Mouse (Mus musculus) right cerebral cortex, postnatal 10 days (tissue): ENCODE results near the gene Rom1.
"Not testable (repeated sequence)": the region's sequence is repeated elsewhere in the genome, so short reads cannot be mapped to it uniquely, and the experiment has no call there.

Experiments used
- DNase-seq, 2 experiments: peaks; one replicate each; pipeline ENCODE4 v3.0.0; 2021; ENCODE audit warnings: low spot score in 2 of 2

The Rom1 gene

GRCm38 (mm10) chr19:8929224-8930088, at the start of gene Rom1, which contains the start of gene Eml3:
Gene Rom1 (minus strand): TSS chr19:8929356.
Gene Eml3 (plus strand): TSS chr19:8929552.
- DNase-seq: peak; percentile 73 to 75

DNA sequence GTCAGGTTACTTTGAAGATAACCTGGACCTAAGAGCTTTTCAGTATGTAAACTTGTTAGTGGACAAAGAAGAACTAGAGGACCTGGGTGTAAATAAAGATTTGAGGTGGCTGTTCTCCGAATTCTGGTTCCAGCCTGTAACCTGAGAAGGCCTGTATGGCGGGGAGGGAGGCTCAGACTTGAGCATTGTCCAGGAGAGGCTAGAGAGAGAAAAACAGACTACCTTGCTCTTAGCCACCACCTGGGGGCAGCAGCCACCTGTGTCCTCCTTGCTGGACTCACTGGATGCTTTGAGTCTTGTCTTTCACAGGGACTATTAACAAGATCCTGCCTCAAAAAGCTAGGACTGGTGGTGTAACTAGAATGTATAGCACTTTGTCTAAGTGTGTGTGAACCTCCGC, 47.4 kb upstream of the Rom1 start:
- DNase-seq: no peak

- no peak for DNase-seq
These were observed 46.3 kb upstream of the Rom1 start for GRCm38 (mm10) chr19:8975491-8975890.

DNA sequence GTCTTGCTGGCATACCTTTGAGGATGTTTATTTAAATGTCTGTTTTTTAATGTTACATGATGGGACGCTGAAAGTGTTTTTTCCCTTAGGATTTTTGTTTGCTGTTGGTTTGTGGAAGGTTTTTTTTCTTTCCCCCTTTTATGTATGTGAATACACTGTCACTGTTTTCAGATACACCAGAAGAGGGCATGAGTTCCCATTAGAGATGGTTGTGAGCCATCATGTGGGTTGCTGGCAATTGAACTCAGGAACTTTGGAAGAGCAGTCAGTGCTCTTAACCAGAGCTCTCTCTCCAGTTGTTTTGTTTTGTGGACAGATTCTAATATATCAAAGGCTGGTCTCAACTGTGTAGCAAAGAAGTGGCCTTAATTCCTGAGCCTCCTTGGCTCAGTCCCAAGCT, 45.5 kb upstream of the Rom1 start:
- no peak for DNase-seq

GRCm38 (mm10) chr19:8972491-8972890, 43.3 kb upstream of the Rom1 start:
- DNase-seq: not testable (repeated sequence)

DNA sequence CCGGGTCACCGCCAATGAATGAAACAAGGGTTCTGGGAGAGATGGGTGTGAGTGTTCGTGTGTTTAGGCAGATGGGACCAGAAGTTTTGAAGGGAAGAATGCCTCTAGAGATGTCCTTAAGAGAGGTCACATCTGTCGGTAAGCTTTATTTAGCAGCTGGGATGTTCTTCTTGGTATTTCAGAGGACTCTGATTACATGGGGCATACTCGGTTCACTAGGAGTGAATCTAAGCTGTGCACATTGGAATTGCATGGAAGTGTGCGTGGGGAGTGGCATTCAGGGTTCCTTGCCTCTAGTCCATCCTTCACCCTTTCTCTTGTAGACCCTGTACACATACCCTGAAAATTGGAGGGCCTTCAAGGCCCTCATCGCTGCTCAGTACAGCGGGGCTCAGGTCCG, 38.7 kb upstream of the Rom1 start:
- DNase-seq: no peak

GRCm38 (mm10) chr19:8967373-8967743, 38.2 kb upstream of the Rom1 start:
- DNase-seq: no peak

DNA sequence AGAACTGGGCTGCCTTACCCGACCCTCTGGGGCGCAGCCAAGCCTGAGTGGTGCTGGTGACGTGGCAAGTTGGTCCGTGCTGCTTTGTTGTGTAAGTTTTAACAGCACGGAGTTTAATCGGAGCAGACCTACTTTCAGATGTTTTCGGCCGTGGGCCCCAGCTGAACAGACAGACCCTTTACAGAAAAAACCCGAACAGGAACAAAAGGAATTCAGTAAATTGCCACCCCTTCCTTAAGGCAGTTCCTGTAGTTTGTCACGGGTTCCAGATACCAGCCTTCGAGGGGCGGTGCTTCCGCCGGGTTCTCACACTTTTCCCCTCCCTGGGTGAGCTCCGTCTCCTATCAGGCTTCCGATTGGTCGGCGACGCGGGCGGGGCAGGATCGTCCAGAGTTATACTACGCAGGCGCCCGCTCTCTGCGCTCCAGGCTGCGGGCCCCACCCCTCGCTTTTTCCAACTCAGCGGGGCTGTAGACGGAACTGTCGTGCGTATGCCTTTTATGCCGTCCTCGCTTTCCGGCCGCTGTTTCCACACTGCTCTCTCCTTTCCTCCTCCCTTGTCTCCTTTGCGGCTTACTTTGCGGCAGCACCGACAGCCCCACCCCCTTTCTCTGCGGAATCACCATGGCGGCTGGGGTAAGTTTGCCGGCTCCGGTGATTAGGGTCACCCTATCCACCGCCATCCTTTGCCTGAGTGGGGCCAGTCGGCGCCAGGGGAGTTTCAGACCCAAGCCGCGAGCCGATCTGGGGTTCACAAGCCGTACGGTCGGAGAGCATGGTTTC, 37.6 kb upstream of the Rom1 start, which contains the start of gene Eef1g:
Gene Eef1g (plus strand): TSS at position 452 of the 783 bp plus-strand sequence.
- DNase-seq: peak; percentile 99 to 100

DNA sequence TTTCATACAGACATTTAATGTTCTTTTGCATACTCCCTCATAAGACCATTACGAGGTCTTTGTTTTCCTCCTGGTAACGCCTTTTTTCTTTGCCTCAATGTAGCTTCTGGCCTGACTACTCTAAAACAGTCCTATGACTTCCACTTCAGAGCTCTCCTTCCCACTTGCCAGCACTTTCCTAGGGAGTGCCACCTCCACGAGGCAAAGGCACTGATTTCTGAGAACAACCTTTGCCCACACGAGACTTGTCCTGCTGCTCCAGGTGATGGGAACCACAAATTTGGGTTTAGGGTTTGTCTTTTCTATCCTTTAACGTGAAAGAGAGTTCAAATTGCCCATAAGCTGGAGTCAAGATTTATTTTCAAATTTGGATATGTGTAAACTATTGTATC, 37.0 kb upstream of the Rom1 start:
- DNase-seq: no peak

DNA sequence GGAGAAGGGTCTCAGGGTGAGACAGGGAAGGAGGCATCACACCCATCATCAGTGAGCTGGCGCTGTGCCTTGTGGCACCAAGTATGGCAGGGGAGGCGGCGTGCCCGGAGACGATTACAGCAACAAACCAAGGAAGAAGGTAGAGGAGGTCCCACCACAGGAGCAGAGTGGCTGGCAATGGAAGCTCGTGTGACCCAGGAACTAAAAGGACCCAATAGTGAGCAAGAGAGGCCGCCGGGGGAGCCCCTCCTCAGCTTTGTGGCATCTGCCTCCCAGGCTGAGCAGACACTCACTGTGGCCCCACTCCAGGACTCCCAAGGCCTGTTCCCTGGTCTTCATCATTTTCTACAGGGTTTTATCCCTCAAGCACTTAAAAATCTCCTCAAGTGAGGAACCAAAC, 36.6 kb upstream of the Rom1 start:
- DNase-seq: no peak

- DNase-seq: no peak
These were observed 35.9 kb upstream of the Rom1 start for GRCm38 (mm10) chr19:8965075-8965474.

DNA sequence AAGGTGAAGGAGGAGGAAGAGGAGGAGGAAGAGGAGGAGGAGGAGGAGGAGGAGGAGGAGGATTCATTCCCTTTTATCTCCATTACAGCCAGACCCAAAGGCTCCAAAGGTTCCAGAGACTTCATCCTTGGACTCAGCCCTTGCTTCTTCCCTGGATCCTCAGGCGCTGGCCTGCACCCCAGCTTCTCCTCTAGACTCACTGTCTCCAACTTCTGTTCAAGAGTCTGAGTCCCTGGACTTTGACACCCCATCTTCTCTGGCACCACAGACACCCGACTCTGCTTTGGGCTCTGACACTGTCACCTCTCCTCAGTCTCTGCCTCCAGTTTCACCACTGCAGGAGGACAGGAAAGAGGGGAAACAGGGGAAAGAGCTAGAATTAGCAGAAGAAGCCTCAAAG, 33.1 kb upstream of the Rom1 start:
- DNase-seq: no peak

DNA sequence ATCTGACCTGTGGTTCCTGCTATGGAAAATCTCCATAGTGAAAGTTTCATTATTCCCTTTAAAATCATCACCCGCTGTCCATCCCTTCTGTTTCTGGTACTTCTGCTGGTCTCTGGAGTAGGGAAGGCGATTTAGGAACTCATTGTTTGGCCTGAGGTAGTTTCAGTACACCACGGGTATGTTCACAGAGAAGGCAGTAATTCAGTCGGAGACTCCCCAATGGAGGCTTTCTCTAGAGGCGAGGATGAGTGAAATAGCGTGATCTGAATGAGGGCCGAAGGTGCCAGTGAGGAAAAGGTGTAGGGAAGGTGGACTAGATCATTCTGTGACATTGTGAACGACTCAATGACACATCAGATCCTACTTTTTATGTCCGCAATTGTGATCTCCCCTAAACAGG, 25.0 kb upstream of the Rom1 start:
- no peak for DNase-seq

DNA sequence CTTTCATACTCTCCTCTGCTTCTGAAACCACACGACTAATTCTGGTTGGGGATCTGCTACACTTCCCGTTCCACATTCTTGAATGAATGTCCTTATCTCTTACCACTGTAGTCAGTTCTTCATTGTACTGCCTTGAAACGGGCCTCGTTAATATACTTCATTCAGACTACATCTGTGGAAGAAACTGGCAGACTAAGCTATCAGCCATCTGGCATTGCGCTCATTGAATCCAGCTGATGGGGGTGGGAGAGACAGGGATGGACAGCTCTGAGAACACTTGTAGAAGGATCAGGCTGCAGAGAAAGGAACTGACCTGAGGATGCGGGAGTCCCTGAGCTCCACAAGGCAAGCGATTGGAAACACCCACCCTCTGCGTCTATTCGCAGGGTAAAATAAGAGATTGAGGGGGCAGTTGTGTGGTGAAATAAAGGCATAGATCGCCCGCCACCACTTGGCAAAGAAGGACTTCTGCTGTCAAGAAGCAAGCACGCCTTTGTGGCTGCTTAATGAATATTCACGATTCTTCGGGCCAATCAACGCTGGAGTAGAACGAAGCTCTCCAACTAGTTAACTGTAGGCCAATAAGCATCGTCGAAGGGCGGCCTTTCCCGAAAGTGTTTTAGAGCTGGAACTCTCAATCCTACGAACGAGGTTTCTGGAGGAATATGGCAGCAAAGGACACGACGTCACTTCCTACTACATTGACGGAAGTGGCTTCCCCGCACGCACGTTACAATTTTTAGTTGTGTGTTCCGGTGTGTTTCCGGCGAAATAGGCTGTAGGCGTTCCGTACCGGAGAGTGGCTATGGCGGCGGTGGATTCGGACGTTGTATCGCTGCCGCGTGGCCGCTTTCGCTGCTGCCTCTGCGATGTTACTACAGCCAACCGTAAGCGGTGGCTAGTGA, 24.2 kb upstream of the Rom1 start, which contains the start of gene Tut1:
Gene Tut1 (plus strand): TSS at position 713 of the 905 bp plus-strand sequence.
- DNase-seq: peak; percentile 96 to 97

- DNase-seq: peak; percentile 55 to 72
These were observed 23.1 kb upstream of the Rom1 start for GRCm38 (mm10) chr19:8952241-8952640.

- DNase-seq: no peak
These were observed 21.0 kb upstream of the Rom1 start for GRCm38 (mm10) chr19:8950190-8950589.

DNA sequence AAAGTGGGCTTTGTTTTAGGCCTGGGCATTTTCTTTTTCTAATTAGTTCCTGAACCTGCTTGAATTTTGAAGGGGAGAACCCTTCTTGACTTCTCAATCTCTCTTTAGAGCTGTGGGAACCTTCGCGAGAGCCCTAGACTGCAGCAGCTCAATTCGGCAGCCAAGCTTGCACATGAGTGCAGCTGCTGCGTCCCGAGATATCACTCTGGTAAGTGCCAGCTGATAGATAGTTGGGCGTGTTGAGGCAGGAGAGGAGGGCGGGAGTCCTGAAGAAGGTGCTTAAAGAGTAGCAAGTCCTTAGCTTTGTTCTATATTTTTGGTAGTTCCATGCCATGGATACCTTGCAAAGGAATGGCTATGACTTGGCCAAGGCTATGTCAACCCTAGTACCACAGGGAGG, 17.8 kb upstream of the Rom1 start:
- no peak for DNase-seq

DNA sequence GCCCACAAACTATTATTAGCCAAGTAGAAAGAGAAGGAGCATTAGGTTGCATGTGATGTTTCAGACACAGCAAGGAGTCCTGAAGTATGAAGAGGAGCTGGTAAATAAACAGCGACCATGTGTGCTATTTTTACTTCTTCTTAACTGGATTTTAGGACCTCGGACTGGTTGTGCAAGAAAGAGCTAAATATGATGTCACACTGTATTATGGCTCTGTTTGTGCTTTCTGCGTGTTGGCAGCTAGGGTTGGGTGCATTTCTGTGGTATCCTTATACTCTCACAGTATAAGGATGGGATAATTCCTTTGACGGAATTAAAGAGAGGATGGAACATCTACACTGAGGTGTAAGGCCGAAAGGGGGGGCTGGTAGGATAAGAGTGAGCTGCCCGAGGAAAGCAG, 16.1 kb upstream of the Rom1 start:
- DNase-seq: no peak

DNA sequence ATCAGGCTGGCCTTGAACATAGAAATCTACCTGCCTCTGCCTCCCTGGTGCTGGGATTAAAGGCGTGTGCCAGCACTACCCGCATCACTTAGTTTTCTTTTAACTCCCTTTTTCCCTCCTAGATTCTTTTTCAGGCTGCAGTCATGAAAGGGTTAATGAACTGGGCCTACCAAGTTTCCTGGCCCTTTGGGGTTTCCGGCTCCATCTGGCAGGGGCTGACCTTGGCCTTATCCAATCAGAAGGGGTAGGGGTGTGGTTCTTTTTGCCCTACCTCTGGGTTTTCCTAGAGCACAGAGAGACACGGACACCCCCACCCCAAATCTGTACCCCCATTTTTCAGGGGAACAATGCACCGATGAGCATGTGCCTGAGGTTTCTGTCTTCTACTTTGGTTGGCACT, 15.6 kb upstream of the Rom1 start:
- peak in 1 of 2 experiments; percentile 61 for DNase-seq

DNA sequence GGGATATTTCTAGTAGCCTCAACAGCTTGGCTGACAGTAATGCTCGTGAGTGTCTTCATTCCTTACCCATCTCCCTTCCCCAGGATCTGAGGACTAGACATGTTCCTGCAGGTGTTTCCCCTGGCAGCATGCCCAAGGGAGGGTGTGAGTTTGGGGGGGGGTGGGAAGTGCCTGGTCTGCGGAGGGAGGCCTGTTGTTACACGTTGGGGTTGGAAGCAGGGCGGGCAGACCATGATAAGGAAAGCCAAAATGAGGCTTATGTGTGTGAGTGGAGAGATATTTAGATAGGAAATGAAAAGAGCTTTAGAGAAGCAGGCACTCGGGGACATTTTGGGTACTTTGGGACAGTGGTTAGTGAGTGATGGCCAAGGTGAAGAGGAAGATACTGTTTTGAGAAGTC, 14.9 kb upstream of the Rom1 start:
- DNase-seq: no peak

DNA sequence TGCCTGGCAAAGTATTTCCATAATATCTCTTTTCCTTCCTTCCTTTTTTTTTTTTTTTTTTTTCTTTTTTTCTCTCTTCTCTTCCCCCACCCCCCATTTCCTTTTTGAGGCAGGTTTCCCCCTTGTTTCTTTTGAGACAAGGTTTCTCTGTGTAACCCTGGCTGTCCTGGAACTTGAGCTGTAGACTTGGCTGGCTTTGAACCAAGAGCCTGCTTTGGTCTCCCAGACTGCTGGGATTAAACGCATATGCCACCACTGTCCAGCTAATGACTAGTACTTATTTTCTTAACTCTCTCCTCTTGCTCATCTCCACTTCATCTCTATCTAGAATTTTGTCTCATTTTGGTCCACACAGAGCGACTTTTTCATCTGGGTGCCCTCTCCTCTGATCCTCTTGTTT, 13.9 kb upstream of the Rom1 start:
- no peak for DNase-seq
